Mouse (Mus musculus): ENCODE data around the gene Rnf150.
"Not testable (repeated sequence)": the region's sequence is repeated elsewhere in the genome, so short reads cannot be mapped to it uniquely, and the experiment has no call there.

Rnf150 gene

GRCm38 (mm10) chr8:83081266-83081665 lies 218.1 kb downstream of the Rnf150 start:
- no peak for DNase-seq

- DNase-seq = not testable (repeated sequence)
These were observed 218.7 kb downstream of the Rnf150 start for GRCm38 (mm10) chr8:83081806-83082205.

GRCm38 (mm10) chr8:83082251-83082650 lies 219.1 kb downstream of the Rnf150 start:
- DNase-seq = no peak

- no peak for DNase-seq
These were observed 220.3 kb downstream of the Rnf150 start for GRCm38 (mm10) chr8:83083452-83083851.

GRCm38 (mm10) chr8:83085581-83085980 lies 222.4 kb downstream of the Rnf150 start:
- no peak for DNase-seq

GRCm38 (mm10) chr8:83086625-83087024 lies 223.5 kb downstream of the Rnf150 start:
- DNase-seq = no peak

- no peak for DNase-seq
These were observed 224.4 kb downstream of the Rnf150 start for GRCm38 (mm10) chr8:83087604-83088003.

- no peak for DNase-seq
These were observed 225.0 kb downstream of the Rnf150 start for GRCm38 (mm10) chr8:83088156-83088555.

GRCm38 (mm10) chr8:83089336-83089986 lies 226.3 kb downstream of the Rnf150 start:
- DNase-seq = peak; percentile 91 to 92

- DNase-seq = no peak
These were observed 227.3 kb downstream of the Rnf150 start for GRCm38 (mm10) chr8:83090446-83090845.

GRCm38 (mm10) chr8:83100041-83100440 lies 236.9 kb downstream of the Rnf150 start:
- peak in 1 of 2 experiments; percentile 31 for DNase-seq

- no peak for DNase-seq
These were observed 239.9 kb downstream of the Rnf150 start for GRCm38 (mm10) chr8:83102957-83103510.

GRCm38 (mm10) chr8:83103968-83104367 lies 240.8 kb downstream of the Rnf150 start:
- no peak for DNase-seq

- DNase-seq = no peak
These were observed 246.6 kb downstream of the Rnf150 start for GRCm38 (mm10) chr8:83109756-83110155.

- DNase-seq = no peak
These were observed 247.0 kb downstream of the Rnf150 start for GRCm38 (mm10) chr8:83110177-83110576.

GRCm38 (mm10) chr8:83135086-83135485 lies 271.9 kb downstream of the Rnf150 start:
- DNase-seq = peak in 1 of 2 experiments; percentile 27

- peak in 1 of 2 experiments; percentile 5 for DNase-seq
These were observed 276.9 kb downstream of the Rnf150 start for GRCm38 (mm10) chr8:83140068-83140467.

- no peak for DNase-seq
These were observed 277.6 kb downstream of the Rnf150 start for GRCm38 (mm10) chr8:83140701-83141111.

All from kidney, postnatal 4 days (tissue).